Mouse (Mus musculus): ENCODE data around the gene Setmar. TPM values are rescaled to one million over a fixed set of nuclear protein-coding genes. Genes with fewer than 3 reads are reported as not detected.

Setmar gene
- polyA plus RNA-seq, 1 experiment from 2014 or later = 7.5 TPM

- Histone ChIP-seq H3K9ac (no peak overlapping the region), H3K27ac (no peak overlapping the region), H3K4me2 (no peak overlapping the region), H3K27me3 (no peaks in the 10 kb centered on the region), H3K9me3 (no peaks in the 10 kb centered on the region), H3K4me3 (no peak overlapping the region), H3K4me1 (no peaks in the 10 kb centered on the region), H3K36me3 (peaks cover 11% of the 10 kb centered on the region; the same call in 1 of the 2 replicates)
- 94% methylated on average over 7 of the region's 7 CpGs for WGBS
- no peak for ATAC-seq (ENCODE audit: borderline replicate concordance, extremely low read depth, low FRiP score, low TSS enrichment)
Observed at GRCm38 (mm10) chr6:108075857-108076256, 11.0 kb downstream of the Setmar start.

DNA sequence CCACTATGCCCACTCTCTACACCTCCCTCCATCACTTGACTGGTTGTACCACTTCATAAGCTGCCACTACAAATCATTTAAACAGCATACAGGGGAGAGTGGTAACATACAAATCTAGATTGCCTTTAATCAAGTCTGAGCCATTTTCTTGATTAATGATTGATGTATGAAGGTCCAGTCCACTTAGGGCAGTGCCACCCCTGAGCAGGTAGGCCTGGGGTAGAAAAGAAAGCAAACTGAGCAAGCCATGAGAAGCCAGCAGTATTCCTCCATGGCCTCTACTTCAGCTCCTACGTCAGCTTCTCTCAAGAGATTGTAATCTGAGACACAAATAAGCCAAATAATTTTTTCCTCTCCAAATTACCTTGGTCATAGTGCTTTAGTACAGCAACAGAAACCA lies 26.5 kb downstream of the Setmar start:
- Histone ChIP-seq H3K36me3 (no peaks in the 10 kb centered on the region), H3K4me1 (no peaks in the 10 kb centered on the region), H3K9ac (no peak overlapping the region), H3K4me2 (no peak overlapping the region), H3K9me3 (no peaks in the 10 kb centered on the region), H3K27ac (no peak overlapping the region), H3K27me3 (no peaks in the 10 kb centered on the region), H3K4me3 (no peak overlapping the region)
- no peak for ATAC-seq (ENCODE audit: borderline replicate concordance, extremely low read depth, low FRiP score, low TSS enrichment)
- 54% methylated on average over 1 of the region's 1 CpGs for WGBS

- no peak for ATAC-seq (ENCODE audit: borderline replicate concordance, extremely low read depth, low FRiP score, low TSS enrichment)
- Histone ChIP-seq H3K4me2 (no peak overlapping the region), H3K27me3 (no peaks in the 10 kb centered on the region), H3K9me3 (no peaks in the 10 kb centered on the region), H3K27ac (no peak overlapping the region), H3K4me3 (no peak overlapping the region), H3K4me1 (no peaks in the 10 kb centered on the region), H3K36me3 (no peaks in the 10 kb centered on the region), H3K9ac (no peak overlapping the region)
- WGBS = 83% methylated on average over 3 of the region's 3 CpGs
Observed at GRCm38 (mm10) chr6:108092646-108093045, 27.8 kb downstream of the Setmar start.

GRCm38 (mm10) chr6:108093449-108093848 lies 28.6 kb downstream of the Setmar start:
- WGBS = 74% methylated on average over 3 of the region's 3 CpGs

GRCm38 (mm10) chr6:108095445-108095844 lies 30.6 kb downstream of the Setmar start:
- 0 out of 2 replicates have a peak, but pooled peaks cover 4% of the 10 kb centered on the region for H3K4me1 ChIP-seq
- ATAC-seq (ENCODE audit: borderline replicate concordance, extremely low read depth, low FRiP score, low TSS enrichment) = no peak
- no peaks in the 10 kb centered on the region for H3K9me3 ChIP-seq
- no peaks in the 10 kb centered on the region for H3K27me3 ChIP-seq
- no peak overlapping the region for H3K27ac ChIP-seq
- no peak overlapping the region for H3K4me2 ChIP-seq
- no peak overlapping the region for H3K4me3 ChIP-seq
- H3K36me3 ChIP-seq = no peaks in the 10 kb centered on the region
- no peak overlapping the region for H3K9ac ChIP-seq
- 81% methylated on average over 5 of the region's 5 CpGs for WGBS

More at GRCm38 (mm10) chr6:108093449-108093848, 28.6 kb downstream of the Setmar start:
- Histone ChIP-seq H3K9ac (no peak overlapping the region), H3K4me3 (no peak overlapping the region), H3K9me3 (no peaks in the 10 kb centered on the region), H3K4me1 (no peaks in the 10 kb centered on the region), H3K36me3 (no peaks in the 10 kb centered on the region), H3K27me3 (no peaks in the 10 kb centered on the region), H3K27ac (no peak overlapping the region), H3K4me2 (no peak overlapping the region)
- no peak for ATAC-seq (ENCODE audit: borderline replicate concordance, extremely low read depth, low FRiP score, low TSS enrichment)

- no peaks in the 10 kb centered on the region for H3K36me3 ChIP-seq
- 0 out of 2 replicates have a peak overlapping the region, but pooled peaks have one; percentile 10 for H3K4me2 ChIP-seq
- peak; percentile 59; the same call in 1 of the 2 replicates for ATAC-seq (ENCODE audit: borderline replicate concordance, extremely low read depth, low FRiP score, low TSS enrichment)
- no peak overlapping the region for H3K4me3 ChIP-seq
- H3K27me3 ChIP-seq = no peaks in the 10 kb centered on the region
- H3K9ac ChIP-seq = no peak overlapping the region
- no peaks in the 10 kb centered on the region for H3K9me3 ChIP-seq
- H3K4me1 ChIP-seq = 0 out of 2 replicates have a peak, but pooled peaks cover 4% of the 10 kb centered on the region
- WGBS = 23% methylated on average over 9 of the region's 9 CpGs
- no peak overlapping the region for H3K27ac ChIP-seq
Observed at GRCm38 (mm10) chr6:108098171-108098845, 33.5 kb downstream of the Setmar start.

DNA sequence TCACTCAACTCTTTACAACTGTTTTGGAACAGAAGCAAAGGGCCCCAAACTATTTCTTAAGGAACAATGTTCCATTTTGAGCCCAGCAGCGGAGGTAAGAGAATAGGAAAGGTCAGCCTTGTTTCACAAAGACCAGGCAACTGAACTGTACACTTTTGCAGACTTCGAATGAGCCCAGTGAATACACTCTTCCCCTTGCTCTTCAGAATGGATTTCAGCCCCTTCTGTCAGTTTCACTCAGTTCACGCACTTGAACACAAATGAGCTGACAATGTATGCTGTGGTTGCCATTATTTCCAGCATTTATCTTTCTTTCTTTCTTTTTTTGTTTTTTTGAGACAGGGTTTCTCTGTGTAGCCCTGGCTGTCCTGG lies 34.0 kb downstream of the Setmar start:
- ATAC-seq (ENCODE audit: borderline replicate concordance, extremely low read depth, low FRiP score, low TSS enrichment) = no peak
- Histone ChIP-seq H3K4me2 (0 out of 2 replicates have a peak overlapping the region, but pooled peaks have one; percentile 10), H3K27me3 (no peaks in the 10 kb centered on the region), H3K4me1 (0 out of 2 replicates have a peak, but pooled peaks cover 4% of the 10 kb centered on the region), H3K9me3 (no peaks in the 10 kb centered on the region), H3K27ac (no peak overlapping the region), H3K36me3 (no peaks in the 10 kb centered on the region), H3K9ac (no peak overlapping the region), H3K4me3 (no peak overlapping the region)
- WGBS = 84% methylated on average over 3 of the region's 3 CpGs

DNA sequence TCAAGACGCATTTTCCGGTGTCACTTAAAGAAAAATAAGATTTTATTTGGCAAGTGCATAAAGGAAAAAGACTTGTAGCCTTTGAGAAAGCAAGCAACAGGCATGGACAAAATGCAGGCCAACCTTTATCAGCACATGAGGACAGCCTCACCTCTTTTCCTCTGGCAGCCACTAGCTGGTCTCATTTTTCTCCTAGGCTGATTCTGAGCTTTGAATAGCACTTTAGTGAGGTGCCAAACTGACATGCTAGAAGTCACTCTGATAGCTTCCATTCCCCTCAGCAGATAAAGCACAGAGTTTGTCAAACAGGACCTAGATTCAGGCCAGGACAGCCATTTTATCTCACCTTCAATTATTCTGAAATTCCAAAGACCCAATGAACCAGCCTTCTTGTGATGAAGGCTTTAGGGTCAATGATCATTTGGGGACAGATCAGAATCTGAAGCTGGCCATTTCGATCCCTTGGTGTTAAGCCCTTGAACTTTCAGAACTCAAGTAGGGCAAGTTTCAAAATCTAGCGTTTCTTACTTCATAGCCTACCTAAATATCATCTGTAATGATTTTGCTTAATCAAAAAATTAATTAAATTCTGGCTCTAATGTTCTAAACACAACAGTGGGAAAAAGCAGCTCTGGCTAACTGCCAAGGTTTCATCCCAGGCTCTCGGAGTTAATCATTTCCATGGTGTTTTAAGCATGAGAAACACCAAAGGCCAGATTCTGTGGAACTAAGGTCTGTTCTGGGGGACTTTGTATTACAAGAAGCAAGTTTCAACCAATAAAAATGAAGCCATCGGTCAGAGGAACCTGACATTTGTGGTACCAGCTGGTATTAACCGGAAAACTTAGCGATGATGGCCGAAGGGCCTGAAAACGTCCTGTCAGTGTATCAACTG lies 37.3 kb downstream of the Setmar start:
- no peak for ATAC-seq (ENCODE audit: borderline replicate concordance, extremely low read depth, low FRiP score, low TSS enrichment)
- Histone ChIP-seq H3K9me3 (no peaks in the 10 kb centered on the region), H3K4me1 (0 out of 2 replicates have a peak, but pooled peaks cover 4% of the 10 kb centered on the region), H3K27me3 (no peaks in the 10 kb centered on the region), H3K36me3 (no peaks in the 10 kb centered on the region), H3K27ac (no peak overlapping the region), H3K9ac (no peak overlapping the region), H3K4me3 (no peak overlapping the region), H3K4me2 (no peak overlapping the region)
- 72% methylated on average over 10 of the region's 10 CpGs for WGBS

DNA sequence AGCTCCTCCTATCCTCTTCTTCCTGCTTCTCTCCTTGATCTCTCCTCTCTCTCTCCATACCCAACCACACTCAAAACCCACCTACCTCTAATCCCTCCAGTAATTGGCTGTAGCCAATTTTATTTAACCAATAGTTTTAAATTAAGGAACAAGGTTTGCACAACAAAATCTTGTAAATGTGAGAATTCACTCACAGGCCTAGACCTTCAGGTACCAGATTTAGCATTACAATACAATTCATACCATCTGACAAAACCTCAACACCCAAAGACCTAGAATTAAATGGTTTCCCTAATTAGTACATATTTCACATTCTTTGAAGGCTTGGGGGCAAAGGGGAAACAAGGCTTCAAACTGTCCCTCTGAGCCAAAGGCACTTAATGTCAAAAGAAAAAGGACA lies 42.5 kb downstream of the Setmar start:
- Histone ChIP-seq H3K4me1 (no peaks in the 10 kb centered on the region), H3K36me3 (no peaks in the 10 kb centered on the region), H3K27ac (no peak overlapping the region), H3K9me3 (no peaks in the 10 kb centered on the region), H3K4me2 (no peak overlapping the region), H3K4me3 (no peak overlapping the region), H3K27me3 (no peaks in the 10 kb centered on the region), H3K9ac (no peak overlapping the region)
- ATAC-seq (ENCODE audit: borderline replicate concordance, extremely low read depth, low FRiP score, low TSS enrichment) = no peak

DNA sequence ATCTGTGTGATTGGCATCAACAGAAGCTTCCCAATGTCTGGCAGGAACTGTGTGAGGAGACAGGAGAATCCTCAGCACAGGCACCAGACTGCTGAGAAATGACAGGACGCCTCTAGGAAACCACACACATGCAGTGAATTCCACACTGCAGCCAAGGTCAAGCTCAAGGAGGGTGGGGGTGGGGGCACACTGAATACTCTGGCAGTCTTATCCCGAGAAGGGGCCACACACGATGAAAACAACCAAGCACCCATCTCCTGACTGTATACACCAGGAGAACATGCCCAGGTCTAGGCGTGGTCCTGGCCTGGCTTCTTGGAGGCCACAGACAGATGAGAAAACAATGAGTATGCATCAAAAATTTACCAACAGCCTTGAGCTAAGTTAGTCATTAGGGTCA lies 45.5 kb downstream of the Setmar start:
- H3K9me3 ChIP-seq = no peaks in the 10 kb centered on the region
- no peaks in the 10 kb centered on the region for H3K27me3 ChIP-seq
- H3K36me3 ChIP-seq = no peaks in the 10 kb centered on the region
- H3K27ac ChIP-seq = no peak overlapping the region
- no peaks in the 10 kb centered on the region for H3K4me1 ChIP-seq
- H3K9ac ChIP-seq = no peak overlapping the region
- H3K4me2 ChIP-seq = no peak overlapping the region
- no peak for ATAC-seq (ENCODE audit: borderline replicate concordance, extremely low read depth, low FRiP score, low TSS enrichment)
- H3K4me3 ChIP-seq = no peak overlapping the region
- 43% methylated on average over 4 of the region's 4 CpGs for WGBS

DNA sequence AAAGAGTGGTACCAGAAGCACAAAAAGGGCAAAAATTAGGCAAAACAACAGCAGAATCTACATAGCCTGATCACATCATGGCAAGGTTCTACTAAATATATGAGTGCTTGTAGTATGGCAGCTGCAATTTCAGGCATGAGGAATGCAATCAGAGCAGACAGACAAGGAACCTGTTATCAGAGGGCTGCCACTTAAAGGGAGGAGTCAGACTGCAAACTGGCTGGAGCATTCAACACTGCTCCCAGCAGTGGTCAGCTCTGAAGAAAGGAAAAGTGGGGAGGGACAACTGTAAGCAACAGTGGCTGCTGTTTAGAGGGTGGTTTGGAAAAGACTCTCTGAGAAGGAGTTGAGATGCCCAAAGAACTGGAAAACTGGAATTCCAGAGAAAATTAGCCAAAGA lies 46.8 kb downstream of the Setmar start:
- H3K9me3 ChIP-seq = no peaks in the 10 kb centered on the region
- H3K36me3 ChIP-seq = no peaks in the 10 kb centered on the region
- no peak for ATAC-seq (ENCODE audit: borderline replicate concordance, extremely low read depth, low FRiP score, low TSS enrichment)
- no peak overlapping the region for H3K9ac ChIP-seq
- H3K4me1 ChIP-seq = no peaks in the 10 kb centered on the region
- H3K27ac ChIP-seq = no peak overlapping the region
- no peak overlapping the region for H3K4me2 ChIP-seq
- H3K27me3 ChIP-seq = no peaks in the 10 kb centered on the region
- no peak overlapping the region for H3K4me3 ChIP-seq

DNA sequence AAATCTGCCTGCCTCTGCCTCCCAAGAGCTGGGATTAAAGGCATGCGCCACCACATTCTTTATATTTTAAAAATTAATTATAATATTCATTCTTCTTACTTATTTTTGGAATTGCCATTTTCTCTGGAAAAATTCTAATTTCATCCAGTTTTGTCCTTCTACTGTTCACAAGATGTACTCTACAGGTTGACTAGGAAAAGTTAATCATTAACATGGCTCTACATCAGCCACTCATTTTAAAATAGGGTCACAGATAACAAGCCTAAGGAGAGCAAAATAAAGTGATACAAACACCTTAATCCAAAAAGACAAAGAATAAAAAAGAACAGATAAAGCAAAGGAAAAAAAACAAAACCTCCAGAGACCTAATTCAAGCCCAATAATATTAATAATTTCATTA lies 50.1 kb downstream of the Setmar start:
- no peaks in the 10 kb centered on the region for H3K9me3 ChIP-seq
- H3K4me2 ChIP-seq = no peak overlapping the region
- 92% methylated on average over 1 of the region's 1 CpGs for WGBS
- no peaks in the 10 kb centered on the region for H3K27me3 ChIP-seq
- no peak for ATAC-seq (ENCODE audit: borderline replicate concordance, extremely low read depth, low FRiP score, low TSS enrichment)
- no peaks in the 10 kb centered on the region for H3K4me1 ChIP-seq
- H3K36me3 ChIP-seq = no peaks in the 10 kb centered on the region
- H3K27ac ChIP-seq = no peak overlapping the region
- no peak overlapping the region for H3K4me3 ChIP-seq
- H3K9ac ChIP-seq = no peak overlapping the region
